Mouse (Mus musculus) heart, postnatal 25 days (tissue): ENCODE results near the gene Tgfb1i1. TPM values are rescaled to one million over a fixed set of nuclear protein-coding genes. Genes with fewer than 3 reads are reported as not detected.
A peak's percentile ranks its signal among the peaks of the same experiment; 100 is the strongest.

Experiments
- DNase-seq: peaks from one replicate; pipeline ENCODE4 v3.0.0; 2022; ENCODE audit warnings: low spot score
- intact Hi-C: fragments of 180-260 bp; cut with DNase I; formaldehyde crosslinking; loops from one replicate; pipeline ENCODE4 v1.15.1; 2025
- total RNA-seq, 2 experiments: library from RNA; stranded (reverse); gene quantifications; 2 replicates each; pipeline ENCODE4 v1.2.3; 2021

Tgfb1i1 gene
- total RNA-seq, result 10 to 100 TPM; 19.6 to 22.5 TPM

DNA sequence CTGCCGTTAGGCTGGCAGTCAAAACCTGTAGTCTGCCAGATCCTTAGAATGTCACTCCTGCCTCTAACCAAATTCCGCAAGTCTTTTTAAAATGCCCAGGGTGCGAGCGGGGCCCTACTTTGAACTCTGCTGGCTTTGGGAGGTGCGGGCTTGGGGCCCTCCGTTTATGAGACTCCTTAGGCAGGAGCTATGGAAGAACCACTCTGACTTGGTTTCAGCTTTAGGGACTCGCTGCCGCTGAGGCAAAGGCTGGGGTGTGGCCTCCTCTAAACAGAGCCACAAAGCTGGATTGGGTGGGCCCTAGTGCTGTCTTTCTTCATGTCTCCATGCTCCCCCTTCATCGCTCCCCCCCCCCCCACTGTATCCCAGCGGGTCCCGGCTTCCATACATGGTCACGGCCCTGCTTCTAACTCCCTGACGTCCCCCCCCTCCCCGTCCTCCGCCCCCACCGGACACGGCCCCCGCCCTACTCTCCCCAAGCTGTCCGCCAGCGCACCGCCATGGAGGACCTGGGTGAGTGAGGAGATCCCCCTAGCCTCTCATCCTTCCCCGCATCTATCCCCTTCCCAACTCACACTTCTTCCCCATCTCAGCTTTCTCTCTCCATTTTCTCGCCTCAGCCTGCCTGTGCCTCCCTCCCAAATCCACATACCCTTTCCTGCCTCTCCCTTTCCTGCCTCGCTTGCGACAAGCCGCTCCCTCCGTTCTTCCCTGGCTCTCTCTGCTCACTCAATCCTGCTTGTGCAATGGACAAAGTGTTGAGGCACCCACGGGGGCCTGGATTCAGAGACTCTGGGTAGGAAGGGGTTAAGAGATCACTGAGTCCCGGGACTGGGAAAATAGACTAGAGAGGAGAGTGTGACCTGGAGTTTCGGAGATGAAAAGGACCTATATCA, at the start of gene Tgfb1i1:
TSS of gene Tgfb1i1 (plus strand) at position 317 of the 896 bp plus-strand sequence.
- intact Hi-C loops, result loop anchor here (10.0 kb wide), 1 partner anchor 448 kb away; no protein-coding TSS in a partner anchor
- peak; percentile 70 for DNase-seq

GRCm38 (mm10) chr7:128201607-128202006, 45.0 kb upstream of the Tgfb1i1 start:
- intact Hi-C loops, result no loop called here

GRCm38 (mm10) chr7:128203071-128203470, 43.5 kb upstream of the Tgfb1i1 start:
- no peak for DNase-seq
- intact Hi-C loops, result no loop called here

More at GRCm38 (mm10) chr7:128201607-128202006, 45.0 kb upstream of the Tgfb1i1 start:
- no peak for DNase-seq

DNA sequence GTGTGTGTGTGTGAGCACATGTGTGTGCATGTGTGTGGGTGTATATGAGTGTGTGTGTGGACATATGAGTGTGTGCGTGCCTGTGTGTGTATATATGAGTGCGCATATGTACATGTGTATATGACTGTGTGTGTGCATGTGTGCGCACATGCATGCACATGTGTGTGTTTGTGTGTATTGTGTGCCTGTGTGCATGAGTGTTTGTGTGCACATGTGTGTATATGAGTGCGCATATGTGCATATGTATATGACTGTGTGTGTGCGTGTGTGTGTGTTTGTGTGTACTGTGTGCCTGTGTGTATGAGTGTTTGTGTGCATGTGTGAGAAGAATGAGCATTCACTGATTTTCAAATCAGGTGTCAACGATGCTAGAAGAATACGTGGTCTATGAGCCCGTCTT, 42.4 kb upstream of the Tgfb1i1 start:
- intact Hi-C loops, result no loop called here
- no peak for DNase-seq

DNA sequence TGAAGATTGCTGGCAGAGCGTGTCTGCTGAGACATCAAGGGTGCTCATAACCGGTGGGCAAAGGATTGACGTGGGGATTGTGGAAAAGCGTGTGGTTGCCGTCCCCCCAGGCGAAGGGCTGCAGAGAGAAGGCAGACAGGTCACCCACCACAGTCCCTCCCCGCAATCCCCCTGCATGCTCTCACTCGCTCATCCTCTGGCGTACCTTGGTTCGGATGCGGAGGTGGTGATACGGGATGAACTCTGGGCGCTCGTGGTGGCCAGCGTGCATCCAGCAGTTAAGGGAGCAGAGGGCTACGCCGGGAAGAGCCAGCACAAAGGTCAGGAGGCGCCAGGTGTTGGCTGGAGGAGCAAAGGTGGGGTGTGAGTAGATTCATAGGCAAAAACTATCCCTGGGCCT, 40.9 kb upstream of the Tgfb1i1 start:
- intact Hi-C loops, result loop anchor here (5.0 kb wide), 1 partner anchor 198 kb away; no protein-coding TSS in a partner anchor
- no peak for DNase-seq

DNA sequence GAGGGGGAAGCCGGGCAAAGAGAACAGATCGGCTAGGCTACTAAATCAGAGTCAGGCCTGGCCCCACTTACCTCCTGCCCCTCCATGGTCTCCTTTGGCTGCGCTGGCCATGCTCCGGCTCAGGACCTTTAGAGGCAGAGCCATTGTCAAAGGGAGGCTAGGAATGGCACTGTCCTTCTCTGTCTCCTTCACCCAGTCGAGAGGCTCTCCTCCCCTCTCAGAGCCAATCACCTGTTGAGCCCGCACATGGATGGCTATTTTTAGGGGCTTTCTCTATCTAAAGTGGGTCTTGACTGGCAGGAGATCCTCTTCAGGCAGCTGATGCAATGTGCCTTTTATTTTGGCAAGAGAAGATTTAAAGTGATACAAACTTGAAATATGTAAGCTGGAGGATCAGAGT, 40.5 kb upstream of the Tgfb1i1 start, which contains the start of gene Cox6a2:
TSS of gene Cox6a2 (minus strand) at position 236 of the 400 bp plus-strand sequence.
- peak; percentile 16 for DNase-seq
- intact Hi-C loops, result loop anchor here (5.0 kb wide), 1 partner anchor 199 kb away; no protein-coding TSS in a partner anchor

- no peak for DNase-seq
- intact Hi-C loops, result loop anchor here (2.0 to 5.0 kb wide), 2 partner anchors 103 to 201 kb away; no protein-coding TSS in a partner anchor
These were observed 38.4 kb upstream of the Tgfb1i1 start for GRCm38 (mm10) chr7:128208187-128208586.

DNA sequence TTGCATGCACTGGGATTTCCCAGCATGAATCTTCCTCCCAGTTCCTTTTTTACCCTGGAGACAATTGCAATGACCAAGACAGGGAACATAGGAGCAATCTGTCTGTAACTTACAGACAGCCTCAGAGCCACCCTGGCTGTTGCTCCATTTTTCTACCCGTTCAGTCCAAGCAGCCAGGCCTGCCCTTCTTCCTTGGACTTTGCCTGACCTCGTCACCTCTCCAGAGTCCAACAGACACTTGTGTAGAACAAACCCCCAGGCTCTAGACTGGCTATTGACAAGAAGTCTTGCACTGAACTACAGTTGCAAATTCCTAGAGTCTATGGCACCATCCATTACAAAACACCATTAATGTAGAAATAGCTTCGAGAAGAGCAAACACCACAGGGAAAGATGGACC, 36.8 kb upstream of the Tgfb1i1 start:
- DNase-seq, result no peak
- intact Hi-C loops, result loop anchor here (2.0 to 5.0 kb wide), 2 partner anchors 105 to 203 kb away; no protein-coding TSS in a partner anchor

DNA sequence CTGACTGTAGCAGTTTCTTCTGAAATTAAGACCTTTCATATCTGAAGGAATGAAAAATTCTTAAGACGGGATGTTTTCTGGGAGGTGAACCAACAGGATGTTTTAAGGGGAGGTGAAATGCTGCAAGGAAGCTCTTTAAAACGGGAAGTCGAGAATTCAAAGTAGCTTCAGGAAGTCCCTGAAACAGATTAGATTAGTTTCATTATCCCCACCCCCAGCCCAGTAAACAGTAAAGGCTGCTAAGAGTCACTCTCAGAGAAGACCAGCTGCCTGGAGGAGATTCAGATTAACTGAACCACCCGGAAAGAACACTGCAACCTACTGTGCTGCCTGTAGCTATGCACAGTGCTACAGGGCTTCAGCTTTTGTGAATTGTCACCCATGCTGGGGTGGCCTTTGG, 26.7 kb upstream of the Tgfb1i1 start:
- intact Hi-C loops, result no loop called here
- DNase-seq, result no peak

- no peak for DNase-seq
- intact Hi-C loops, result no loop called here
These were observed 25.7 kb upstream of the Tgfb1i1 start for GRCm38 (mm10) chr7:128220936-128221335.

DNA sequence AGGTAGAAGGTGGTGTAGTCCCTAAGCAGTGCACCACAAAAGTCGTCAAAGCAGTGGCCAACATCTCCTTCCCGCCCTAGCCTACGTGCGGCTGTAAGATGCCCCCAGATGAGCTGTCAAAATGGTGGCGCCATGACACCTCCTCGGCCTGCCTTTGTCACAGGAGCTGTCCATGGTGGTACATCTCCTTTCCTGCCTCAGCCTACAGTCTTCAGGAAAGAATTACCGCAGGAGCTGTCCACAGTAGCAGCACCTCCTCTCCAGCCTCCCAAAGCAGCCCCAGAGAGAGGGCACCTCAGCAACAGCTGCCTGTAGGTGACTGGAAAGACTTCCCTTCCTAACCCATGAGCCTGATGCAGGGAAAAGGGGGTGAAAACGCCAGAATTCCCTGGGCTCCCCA, 14.9 kb upstream of the Tgfb1i1 start:
- DNase-seq, result no peak
- intact Hi-C loops, result loop anchor here (10.0 kb wide), 1 partner anchor 223 kb away; no protein-coding TSS in a partner anchor

DNA sequence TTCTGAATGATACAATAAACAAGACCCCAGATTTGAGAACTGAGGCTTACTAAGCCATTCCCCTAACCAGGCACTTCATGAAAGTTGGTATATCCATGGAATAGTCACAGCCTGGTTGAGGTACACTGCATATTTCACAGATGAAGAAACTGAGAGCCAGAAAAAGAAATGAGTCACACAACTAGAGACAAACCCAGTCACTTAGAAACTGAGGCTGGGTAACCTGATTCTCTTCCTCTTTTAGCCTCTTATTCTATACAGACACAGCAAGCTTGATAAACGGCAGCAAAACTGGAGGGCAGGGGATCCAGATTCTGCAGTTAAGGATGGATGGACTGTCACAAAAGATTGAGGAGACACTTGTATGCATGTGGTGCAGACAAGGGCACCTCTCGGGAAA, 11.8 kb upstream of the Tgfb1i1 start:
- DNase-seq, result no peak
- intact Hi-C loops, result loop anchor here (10.0 kb wide), 1 partner anchor 220 kb away; no protein-coding TSS in a partner anchor

GRCm38 (mm10) chr7:128235481-128235880, 11.1 kb upstream of the Tgfb1i1 start:
- intact Hi-C loops, result loop anchor here (10.0 kb wide), 1 partner anchor 219 kb away; no protein-coding TSS in a partner anchor
- no peak for DNase-seq

- intact Hi-C loops, result loop anchor here (2.0 to 10.0 kb wide), 2 partner anchors 108 to 218 kb away; no protein-coding TSS in a partner anchor
- DNase-seq, result no peak
These were observed 10.2 kb upstream of the Tgfb1i1 start for GRCm38 (mm10) chr7:128236426-128236825.

DNA sequence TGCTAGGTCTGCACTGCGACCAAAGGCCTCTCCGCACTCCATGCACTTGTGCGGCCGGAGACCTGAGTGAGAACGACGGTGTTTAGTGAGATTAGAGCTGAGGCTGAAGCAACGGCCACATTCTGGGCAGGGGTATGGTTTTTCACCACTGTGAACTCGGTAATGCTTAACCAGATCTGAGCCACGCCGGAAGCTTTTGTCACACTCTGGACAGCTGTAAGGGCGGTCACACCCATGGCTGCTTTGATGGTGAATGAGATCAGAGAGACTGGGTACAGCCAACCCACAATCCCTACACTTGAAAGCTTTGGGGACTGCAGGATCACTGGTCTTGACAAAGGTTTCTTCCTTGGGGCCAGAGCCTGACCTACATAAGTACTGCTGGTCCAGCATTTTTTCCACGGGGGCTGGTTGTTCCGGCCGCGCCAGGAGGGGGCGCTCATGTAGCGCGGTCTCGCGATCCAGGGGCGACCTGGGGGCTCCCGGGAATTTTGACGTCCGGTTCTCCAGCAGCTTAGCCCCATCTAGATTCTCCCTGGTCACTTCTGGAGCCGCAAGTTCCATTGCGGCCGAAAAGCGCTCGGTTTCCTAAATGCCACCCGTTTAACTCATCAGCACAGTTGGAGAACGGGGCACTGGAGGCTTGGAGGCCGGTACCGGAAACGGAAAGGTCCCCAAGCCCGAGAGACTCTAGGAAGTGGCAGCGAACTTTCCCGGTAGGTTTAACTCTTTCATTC, 9.6 kb upstream of the Tgfb1i1 start, which contains the start of gene Armc5:
TSS of gene Armc5 (plus strand) at position 487 of the 737 bp plus-strand sequence.
- intact Hi-C loops, result loop anchor here (2.0 to 10.0 kb wide), 2 partner anchors 108 to 218 kb away; no protein-coding TSS in a partner anchor

GRCm38 (mm10) chr7:128237593-128237926, 9.1 kb upstream of the Tgfb1i1 start:
- DNase-seq, result no peak
- intact Hi-C loops, result loop anchor here (2.0 to 10.0 kb wide), 2 partner anchors 107 to 217 kb away; no protein-coding TSS in a partner anchor

More for the DNA sequence above, 9.6 kb upstream of the Tgfb1i1 start, which contains the start of gene Armc5:
- DNase-seq, result peak; percentile 74

GRCm38 (mm10) chr7:128237927-128238778, 8.5 kb upstream of the Tgfb1i1 start, which contains the start of gene 9130023H24Rik:
Gene 9130023H24Rik (minus strand): TSS chr7:128238031.
- peak; percentile 99 for DNase-seq
- intact Hi-C loops, result loop anchor here (2.0 to 10.0 kb wide), 2 partner anchors 107 to 217 kb away; no protein-coding TSS in a partner anchor

GRCm38 (mm10) chr7:128238991-128239390, 7.6 kb upstream of the Tgfb1i1 start:
- intact Hi-C loops, result loop anchor here (10.0 kb wide), 1 partner anchor 216 kb away; no protein-coding TSS in a partner anchor
- DNase-seq, result no peak
